Mouse (Mus musculus) 416B (cell line): ENCODE data around the gene Fndc3a.

ENCODE experiments used
- DNase-seq: peaks from one replicate; pipeline ENCODE4 v3.0.0; 2011; ENCODE audit warnings: low read depth

Gene Fndc3a

GRCm38 (mm10) chr14:72533862-72534261, 175.9 kb downstream of the Fndc3a start:
- DNase-seq: no peak

GRCm38 (mm10) chr14:72532028-72532917, 177.5 kb downstream of the Fndc3a start:
- no peak for DNase-seq

GRCm38 (mm10) chr14:72527126-72527525, 182.7 kb downstream of the Fndc3a start:
- DNase-seq: no peak

GRCm38 (mm10) chr14:72519561-72519960, 190.2 kb downstream of the Fndc3a start:
- DNase-seq: no peak

- DNase-seq: no peak
Observed at GRCm38 (mm10) chr14:72518786-72519185, 191.0 kb downstream of the Fndc3a start.

GRCm38 (mm10) chr14:72516376-72516775, 193.4 kb downstream of the Fndc3a start:
- DNase-seq: peak; percentile 29

GRCm38 (mm10) chr14:72506723-72507420, 202.9 kb downstream of the Fndc3a start:
- DNase-seq: no peak

GRCm38 (mm10) chr14:72506018-72506722, 203.6 kb downstream of the Fndc3a start:
- DNase-seq: no peak

GRCm38 (mm10) chr14:72504985-72505384, 204.8 kb downstream of the Fndc3a start:
- peak; percentile 35 for DNase-seq

- peak; percentile 56 for DNase-seq
Observed at GRCm38 (mm10) chr14:72503241-72503640, 206.6 kb downstream of the Fndc3a start.

- no peak for DNase-seq
Observed at GRCm38 (mm10) chr14:72493775-72494174, 216.0 kb downstream of the Fndc3a start.

- no peak for DNase-seq
Observed at GRCm38 (mm10) chr14:72491738-72492137, 218.1 kb downstream of the Fndc3a start, which contains the start of gene Gm9195. TSS of gene Gm9195 (minus strand) at chr14:72491838.

- no peak for DNase-seq
Observed at GRCm38 (mm10) chr14:72490367-72490766, 219.4 kb downstream of the Fndc3a start.
